Mouse (Mus musculus): ENCODE measurements at regions not wholly inside any gene's neighbourhood (a gene's known extent, or its start where the extent isn't known, plus 50 kb on each side); places are given as distances from the start of the nearest gene placed in this dataset.

- 0% methylated on average over 7 of the region's 7 CpGs for WGBS
- Histone ChIP-seq H3K27me3 (no peaks in the 10 kb centered on the region), H3K27ac (peak overlapping the region; percentile 94), H3K36me3 (ENCODE audit: poor library complexity, severe bottlenecking) (no peaks in the 10 kb centered on the region), H3K4me2 (peak overlapping the region; percentile 65), H3K4me3 (peak overlapping the region; percentile 40), H3K4me1 (peaks cover 38% of the 10 kb centered on the region), H3K9ac (peak overlapping the region; percentile 61), H3K9me3 (replicated peaks) (no peaks in the 10 kb centered on the region)
- ATAC-seq = peak; percentile 77
Observed at GRCm38 (mm10) chr10:17331607-17332008, 391.4 kb upstream of the Cited2 start.

DNA sequence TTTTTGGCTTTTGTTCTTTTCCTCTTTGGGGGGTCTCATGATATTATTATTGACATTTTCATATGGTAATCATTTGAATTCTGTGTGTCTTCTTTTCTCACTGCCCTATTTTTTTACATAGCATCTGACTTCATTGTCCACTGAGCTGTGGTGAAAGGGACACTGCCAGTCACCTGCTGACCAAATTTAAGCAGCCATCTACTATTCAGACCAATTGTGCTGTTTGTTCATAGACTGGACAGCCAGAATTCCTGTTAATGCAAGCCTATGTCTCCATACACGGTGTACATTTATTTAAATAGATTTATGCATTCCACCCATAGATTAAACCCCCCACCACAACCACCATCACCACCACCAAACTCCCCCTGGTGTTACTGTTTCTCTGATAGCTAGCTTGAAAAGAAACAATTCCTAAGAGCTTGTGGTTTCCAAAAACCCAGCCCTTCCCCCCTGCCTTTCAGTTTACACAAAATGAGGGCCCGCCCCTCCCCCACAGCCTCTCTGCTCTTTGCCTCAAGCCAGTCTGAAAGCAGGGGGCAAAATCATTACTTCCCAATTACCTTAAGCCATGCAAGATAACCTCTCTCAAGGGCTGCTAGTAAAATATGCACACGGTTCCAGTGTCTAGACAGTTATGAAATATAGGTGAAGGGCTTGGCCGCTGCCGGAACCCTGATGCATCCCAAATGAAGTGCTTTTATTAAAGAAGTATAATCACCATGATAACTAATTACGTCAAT lies 390.8 kb upstream of the Cited2 start:
- H3K36me3 ChIP-seq (ENCODE audit: poor library complexity, severe bottlenecking) = no peaks in the 10 kb centered on the region
- peak; percentile 46 for ATAC-seq
- H3K4me3 ChIP-seq = peak overlapping the region; percentile 40
- no peaks in the 10 kb centered on the region for H3K9me3 ChIP-seq (replicated peaks)
- peaks cover 38% of the 10 kb centered on the region for H3K4me1 ChIP-seq
- H3K27me3 ChIP-seq = no peaks in the 10 kb centered on the region
- peak overlapping the region; percentile 94 for H3K27ac ChIP-seq
- peak overlapping the region; percentile 65 for H3K4me2 ChIP-seq
- H3K9ac ChIP-seq = peak overlapping the region; percentile 61; the same call in 1 of the 2 replicates
- WGBS = 8% methylated on average over 6 of the region's 6 CpGs

- Histone ChIP-seq H3K4me3 (no peak overlapping the region), H3K9ac (no peak overlapping the region), H3K27me3 (no peaks in the 10 kb centered on the region), H3K9me3 (replicated peaks) (no peaks in the 10 kb centered on the region), H3K4me2 (no peak overlapping the region), H3K27ac (no peak overlapping the region), H3K4me1 (peaks cover 38% of the 10 kb centered on the region), H3K36me3 (ENCODE audit: poor library complexity, severe bottlenecking) (no peaks in the 10 kb centered on the region)
- ATAC-seq = no peak
- WGBS = 12% methylated on average over 3 of the region's 3 CpGs
Observed at GRCm38 (mm10) chr10:17332986-17333385, 390.0 kb upstream of the Cited2 start.

DNA sequence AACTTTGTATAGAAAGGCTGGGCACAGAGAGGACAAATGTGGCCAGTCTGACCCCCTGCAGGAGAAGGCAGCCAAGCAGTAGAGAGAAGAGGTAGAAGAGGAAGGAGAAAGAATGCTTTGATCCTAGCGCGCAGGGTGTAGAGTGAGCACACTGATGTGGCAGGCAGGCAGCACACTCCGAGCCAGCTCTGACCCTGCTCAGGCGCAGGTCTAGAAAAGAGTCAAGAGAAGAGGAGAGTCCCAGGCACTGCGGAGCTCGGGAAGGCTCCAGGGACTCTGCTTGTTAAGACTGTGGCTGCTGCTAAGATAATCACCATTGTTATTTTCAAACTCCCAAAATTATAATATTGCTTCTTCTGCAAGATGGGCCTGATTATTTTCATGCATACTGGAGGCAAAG lies 389.3 kb upstream of the Cited2 start:
- ATAC-seq = no peak
- 3% methylated on average over 6 of the region's 6 CpGs for WGBS

DNA sequence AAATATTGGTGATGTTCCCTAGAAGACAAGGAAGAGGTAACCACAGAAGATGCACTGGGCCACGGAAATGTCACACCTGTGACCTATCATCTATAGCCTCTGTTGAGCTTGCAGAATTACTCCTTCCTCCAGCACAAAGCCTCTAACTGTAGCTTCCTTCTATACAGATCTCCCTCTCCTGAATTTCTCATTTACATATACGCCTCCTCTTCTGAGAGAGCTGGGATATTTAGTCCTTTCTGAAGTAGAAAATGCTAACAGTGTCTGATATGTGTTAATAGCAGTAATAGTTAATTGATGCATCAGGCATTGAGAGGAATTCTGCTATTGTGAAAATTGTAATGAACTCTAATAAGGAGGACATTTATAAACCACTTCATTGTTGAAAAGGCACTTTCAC lies 385.8 kb upstream of the Cited2 start:
- no peak overlapping the region for H3K4me3 ChIP-seq
- no peaks in the 10 kb centered on the region for H3K36me3 ChIP-seq (ENCODE audit: poor library complexity, severe bottlenecking)
- 77% methylated on average over 2 of the region's 2 CpGs for WGBS
- ATAC-seq = peak; percentile 57; the same call in 1 of the 2 replicates
- H3K4me1 ChIP-seq = peaks cover 17% of the 10 kb centered on the region
- H3K9ac ChIP-seq = no peak overlapping the region
- H3K4me2 ChIP-seq = no peak overlapping the region
- H3K9me3 ChIP-seq (replicated peaks) = no peaks in the 10 kb centered on the region
- no peak overlapping the region for H3K27ac ChIP-seq
- H3K27me3 ChIP-seq = no peaks in the 10 kb centered on the region

More for the DNA sequence above, 389.3 kb upstream of the Cited2 start:
- H3K4me3 ChIP-seq = no peak overlapping the region
- no peaks in the 10 kb centered on the region for H3K9me3 ChIP-seq (replicated peaks)
- no peak overlapping the region for H3K4me2 ChIP-seq
- H3K9ac ChIP-seq = no peak overlapping the region
- no peak overlapping the region for H3K27ac ChIP-seq
- H3K4me1 ChIP-seq = peaks cover 38% of the 10 kb centered on the region
- H3K27me3 ChIP-seq = no peaks in the 10 kb centered on the region
- no peaks in the 10 kb centered on the region for H3K36me3 ChIP-seq (ENCODE audit: poor library complexity, severe bottlenecking)

- 95% methylated on average over 1 of the region's 1 CpGs for WGBS
- H3K27me3 ChIP-seq = no peaks in the 10 kb centered on the region
- H3K36me3 ChIP-seq (ENCODE audit: poor library complexity, severe bottlenecking) = no peaks in the 10 kb centered on the region
- no peak overlapping the region for H3K27ac ChIP-seq
- H3K9me3 ChIP-seq (replicated peaks) = no peaks in the 10 kb centered on the region
- no peak overlapping the region for H3K4me3 ChIP-seq
- peaks cover 5% of the 10 kb centered on the region; the same call in 1 of the 2 replicates for H3K4me1 ChIP-seq
- ATAC-seq = no peak
- H3K4me2 ChIP-seq = no peak overlapping the region
- no peak overlapping the region for H3K9ac ChIP-seq
Observed at GRCm38 (mm10) chr10:17343829-17344228, 379.2 kb upstream of the Cited2 start.

- H3K36me3 ChIP-seq (ENCODE audit: poor library complexity, severe bottlenecking) = no peaks in the 10 kb centered on the region
- H3K4me3 ChIP-seq = no peak overlapping the region
- H3K9ac ChIP-seq = no peak overlapping the region
- peaks cover 15% of the 10 kb centered on the region for H3K4me1 ChIP-seq
- no peak overlapping the region for H3K27ac ChIP-seq
- no peak for ATAC-seq
- 49% methylated on average over 14 of the region's 14 CpGs for WGBS
- H3K27me3 ChIP-seq = no peaks in the 10 kb centered on the region
- H3K4me2 ChIP-seq = no peak overlapping the region
- no peaks in the 10 kb centered on the region for H3K9me3 ChIP-seq (replicated peaks)
Observed at GRCm38 (mm10) chr10:17352202-17352994, 370.6 kb upstream of the Cited2 start.

DNA sequence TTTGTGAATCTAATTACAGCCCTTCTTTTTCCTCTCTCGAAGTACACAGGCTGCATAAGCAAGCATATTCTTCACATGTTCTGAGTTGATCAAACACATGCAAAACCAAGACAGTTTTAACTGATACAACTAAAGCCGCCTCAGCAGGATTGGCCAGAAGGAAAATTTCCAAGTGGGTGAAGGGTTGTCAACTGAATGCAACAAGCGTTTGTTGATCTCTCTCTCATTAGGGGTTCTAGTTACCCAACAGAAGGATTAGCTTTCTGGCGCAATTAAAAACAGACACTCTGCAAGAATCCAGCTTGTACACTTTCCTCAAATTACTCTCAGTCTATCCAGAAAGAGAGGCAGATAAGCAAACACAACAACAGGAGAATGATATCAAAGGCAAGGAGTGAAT lies 367.5 kb upstream of the Cited2 start:
- WGBS = 13% methylated on average over 4 of the region's 4 CpGs
- no peak overlapping the region for H3K4me3 ChIP-seq

GRCm38 (mm10) chr10:17356041-17356440 lies 367.0 kb upstream of the Cited2 start:
- H3K9me3 ChIP-seq (replicated peaks) = no peaks in the 10 kb centered on the region
- WGBS = 21% methylated on average over 3 of the region's 3 CpGs
- no peaks in the 10 kb centered on the region for H3K36me3 ChIP-seq (ENCODE audit: poor library complexity, severe bottlenecking)
- H3K27ac ChIP-seq = no peak overlapping the region
- ATAC-seq = no peak
- H3K27me3 ChIP-seq = no peaks in the 10 kb centered on the region
- no peak overlapping the region for H3K4me2 ChIP-seq
- no peak overlapping the region for H3K9ac ChIP-seq
- no peak overlapping the region for H3K4me3 ChIP-seq
- peaks cover 11% of the 10 kb centered on the region; the same call in 1 of the 2 replicates for H3K4me1 ChIP-seq

More for the DNA sequence above, 367.5 kb upstream of the Cited2 start:
- Histone ChIP-seq H3K9ac (no peak overlapping the region), H3K4me1 (peaks cover 11% of the 10 kb centered on the region; the same call in 1 of the 2 replicates), H3K27me3 (no peaks in the 10 kb centered on the region), H3K9me3 (replicated peaks) (no peaks in the 10 kb centered on the region), H3K36me3 (ENCODE audit: poor library complexity, severe bottlenecking) (no peaks in the 10 kb centered on the region), H3K27ac (no peak overlapping the region), H3K4me2 (no peak overlapping the region)
- no peak for ATAC-seq

- no peaks in the 10 kb centered on the region for H3K36me3 ChIP-seq (ENCODE audit: poor library complexity, severe bottlenecking)
Observed at GRCm38 (mm10) chr10:17362643-17363042, 360.4 kb upstream of the Cited2 start.

DNA sequence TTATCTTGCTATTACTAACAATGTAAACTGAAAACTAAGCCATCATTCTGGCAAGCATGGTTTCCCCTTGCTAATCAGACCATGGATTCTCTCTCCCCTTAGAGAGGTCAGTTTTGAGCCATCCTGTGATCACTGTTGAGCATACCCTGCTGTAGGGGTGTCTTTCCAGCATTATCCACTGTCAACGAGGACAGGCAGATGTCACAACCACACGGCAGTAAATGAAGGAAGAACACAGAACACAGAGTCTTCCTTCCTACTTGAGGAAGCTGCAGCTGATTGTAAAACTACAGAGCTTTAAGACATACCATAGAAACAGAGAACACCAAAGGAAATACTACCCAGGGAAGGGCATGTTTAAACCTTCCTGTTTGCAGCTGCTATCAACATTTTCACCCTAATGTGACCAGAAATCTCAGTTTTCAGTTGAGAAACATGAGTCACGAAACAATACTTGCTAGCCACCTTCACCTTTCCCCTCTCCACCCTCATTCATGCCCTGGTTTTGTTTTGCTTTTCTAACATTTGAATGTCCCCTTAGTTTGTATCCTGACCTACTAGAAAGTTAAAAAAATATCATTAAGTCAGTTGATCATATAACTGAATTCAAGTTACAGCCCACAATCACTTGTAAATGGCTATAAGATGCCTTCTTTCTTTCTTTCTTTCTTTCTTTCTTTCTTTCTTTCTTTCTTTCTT lies 356.8 kb upstream of the Cited2 start:
- no peak for ATAC-seq
- no peaks in the 10 kb centered on the region for H3K9me3 ChIP-seq (replicated peaks)
- 86% methylated on average over 3 of the region's 3 CpGs for WGBS

More at GRCm38 (mm10) chr10:17362643-17363042, 360.4 kb upstream of the Cited2 start:
- ATAC-seq = no peak
- no peak overlapping the region for H3K4me2 ChIP-seq
- H3K4me3 ChIP-seq = no peak overlapping the region
- no peaks in the 10 kb centered on the region for H3K27me3 ChIP-seq
- peaks cover 7% of the 10 kb centered on the region; the same call in 1 of the 2 replicates for H3K4me1 ChIP-seq
- no peaks in the 10 kb centered on the region for H3K9me3 ChIP-seq (replicated peaks)
- 70% methylated on average over 3 of the region's 3 CpGs for whole genome bisulfite sequencing
- no peak overlapping the region for H3K9ac ChIP-seq
- H3K27ac ChIP-seq = no peak overlapping the region

GRCm38 (mm10) chr10:17367026-17367425 lies 356.0 kb upstream of the Cited2 start:
- Histone ChIP-seq H3K27me3 (no peaks in the 10 kb centered on the region), H3K4me3 (no peak overlapping the region), H3K36me3 (ENCODE audit: poor library complexity, severe bottlenecking) (no peaks in the 10 kb centered on the region), H3K27ac (no peak overlapping the region), H3K4me2 (no peak overlapping the region), H3K9ac (no peak overlapping the region), H3K4me1 (peaks cover 7% of the 10 kb centered on the region; the same call in 1 of the 2 replicates), H3K9me3 (replicated peaks) (no peaks in the 10 kb centered on the region)
- peak; percentile 53; the same call in 1 of the 2 replicates for ATAC-seq
- 8% methylated on average over 5 of the region's 5 CpGs for WGBS

More for the DNA sequence above, 356.8 kb upstream of the Cited2 start:
- no peaks in the 10 kb centered on the region for H3K36me3 ChIP-seq (ENCODE audit: poor library complexity, severe bottlenecking)
- H3K4me3 ChIP-seq = no peak overlapping the region
- peaks cover 7% of the 10 kb centered on the region; the same call in 1 of the 2 replicates for H3K4me1 ChIP-seq
- no peak overlapping the region for H3K27ac ChIP-seq
- no peak overlapping the region for H3K9ac ChIP-seq
- H3K27me3 ChIP-seq = no peaks in the 10 kb centered on the region
- no peak overlapping the region for H3K4me2 ChIP-seq
